Mouse (Mus musculus) MEL (cell line): ENCODE measurements around the gene Gmds.

ENCODE experiments used
- CTCF ChIP-seq, 3 experiments: IDR thresholded peaks in 2 of 3; conservative IDR thresholded peaks in 1 of 3; 2 replicates each; pipeline ENCODE4 v1.5.1; 2011 to 2012; ENCODE audit warnings: low read length in 3 of 3, low read depth in 2 of 3, mild to moderate bottlenecking in 2 of 3, improper control_type of control experiment in 1 of 3, inconsistent platforms in 1 of 3, mixed read lengths in 1 of 3, moderate library complexity in 1 of 3; ENCODE audit not compliant: control insufficient read depth in 1 of 3, insufficient read depth in 1 of 3, poor library complexity in 1 of 3, severe bottlenecking in 1 of 3
- ELF1 ChIP-seq: IDR thresholded peaks from 2 replicates; pipeline ENCODE4 v1.6.1; 2014; ENCODE audit warnings: low read depth, mild to moderate bottlenecking, inconsistent platforms, low read length, improper control_type of control experiment, moderate library complexity
- GABPA ChIP-seq: IDR thresholded peaks from 2 replicates; pipeline ENCODE4 v1.6.1; 2012; ENCODE audit warnings: low read depth, mild to moderate bottlenecking, inconsistent platforms, low read length, improper control_type of control experiment, moderate library complexity
- MYC ChIP-seq: IDR thresholded peaks from 2 replicates; pipeline ENCODE4 v1.6.1; 2011; ENCODE audit warnings: low read depth, mild to moderate bottlenecking, low read length, improper control_type of control experiment, moderate library complexity
- NRF1 ChIP-seq: IDR thresholded peaks from 2 replicates; pipeline ENCODE4 v1.6.1; 2014; ENCODE audit warnings: low read depth, mild to moderate bottlenecking, inconsistent platforms, low read length, improper control_type of control experiment, moderate library complexity; ENCODE audit not compliant: poor library complexity, insufficient read depth, severe bottlenecking
- POLR2A ChIP-seq, 2 experiments: IDR thresholded peaks; 2 replicates each; pipeline ENCODE4 v1.6.1; 2011 to 2012; ENCODE audit warnings: low read length in 2 of 2, mild to moderate bottlenecking in 2 of 2, control low read depth in 1 of 2, improper control_type of control experiment in 1 of 2, low read depth in 1 of 2, moderate library complexity in 1 of 2; ENCODE audit not compliant: control insufficient read depth in 1 of 2, insufficient read depth in 1 of 2, poor library complexity in 1 of 2
- POLR2AphosphoS2 ChIP-seq: IDR thresholded peaks from 2 replicates; pipeline ENCODE4 v1.6.1; 2011; ENCODE audit warnings: low read length, improper control_type of control experiment
- SIN3A ChIP-seq: IDR thresholded peaks from 2 replicates; pipeline ENCODE4 v1.6.1; 2012; ENCODE audit warnings: low read length, improper control_type of control experiment, inconsistent platforms
- SMC3 ChIP-seq: IDR thresholded peaks from 2 replicates; pipeline ENCODE4 v1.6.1; 2011; ENCODE audit warnings: low read depth, low read length, improper control_type of control experiment
- TAL1 ChIP-seq: IDR thresholded peaks from 2 replicates; pipeline ENCODE4 v1.6.1; 2012; ENCODE audit warnings: mild to moderate bottlenecking, inconsistent platforms, low read length, moderate library complexity, mixed read lengths
- USF1 ChIP-seq: IDR thresholded peaks from 2 replicates; pipeline ENCODE4 v1.6.1; 2014; ENCODE audit warnings: low read depth, mild to moderate bottlenecking, inconsistent platforms, low read length, improper control_type of control experiment, moderate library complexity
- USF2 ChIP-seq, 2 experiments: IDR thresholded peaks; 2 replicates each; pipeline ENCODE4 v1.6.1; 2011 to 2012; ENCODE audit warnings: improper control_type of control experiment in 2 of 2, low read length in 2 of 2, borderline replicate concordance in 1 of 2, inconsistent platforms in 1 of 2, low read depth in 1 of 2, mild to moderate bottlenecking in 1 of 2; ENCODE audit not compliant: insufficient read depth in 1 of 2
- ZC3H11A ChIP-seq: IDR thresholded peaks from 2 replicates; pipeline ENCODE4 v1.6.1; 2012; ENCODE audit warnings: low read depth, mild to moderate bottlenecking, inconsistent platforms, low read length, improper control_type of control experiment

DNA sequence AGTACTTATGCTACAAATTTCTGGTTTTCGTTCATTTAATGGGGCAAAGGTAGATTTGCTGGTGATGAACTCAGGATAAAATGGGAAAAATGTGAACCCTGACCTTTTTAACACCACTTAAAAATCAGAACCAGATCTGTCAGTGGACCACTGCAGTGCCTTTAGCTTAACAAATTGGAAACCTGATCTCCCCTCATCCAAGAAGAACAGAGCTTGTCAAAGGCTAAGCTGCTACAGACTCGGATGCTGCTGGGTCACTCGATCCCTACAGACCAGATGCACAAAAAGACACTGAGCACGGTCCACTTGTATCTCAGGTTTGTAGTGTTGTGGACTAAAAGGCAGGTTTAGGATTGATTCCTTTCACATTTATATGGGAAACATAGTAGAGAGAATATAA, 291.6 kb downstream of the Gmds start:
- no peak for TF ChIP-seq POLR2A (IDR thresholded peaks at IDR 0.05; ENCODE audit: control insufficient read depth in 1 of 2, insufficient read depth in 1 of 2, low read depth in 1 of 2, low read length in 2 of 2, poor library complexity in 1 of 2)
- TF ChIP-seq CTCF (IDR thresholded peaks at IDR 0.05 in 2 of 3, conservative IDR thresholded peaks at IDR 0.05 in 1 of 3; ENCODE audit: control insufficient read depth in 1 of 3, insufficient read depth in 1 of 3, low read depth in 2 of 3, low read length in 3 of 3, poor library complexity in 1 of 3, severe bottlenecking in 1 of 3) = no peak
- no peak for TF ChIP-seq MYC
- TF ChIP-seq NRF1 = no peak
- no peak for TF ChIP-seq GABPA
- no peak for TF ChIP-seq ELF1
- TF ChIP-seq SIN3A = no peak
- no peak for TF ChIP-seq POLR2AphosphoS2
- no peak for TF ChIP-seq ZC3H11A
- TF ChIP-seq SMC3 = no peak
- no peak for TF ChIP-seq USF2 (IDR thresholded peaks at IDR 0.05; ENCODE audit: borderline replicate concordance in 1 of 2, insufficient read depth in 1 of 2, low read depth in 1 of 2, low read length in 2 of 2)
- no peak for TF ChIP-seq TAL1
- TF ChIP-seq USF1 = no peak
